Mouse (Mus musculus): Measurements from ENCODE around the gene Tead3. TPM values are rescaled to one million over a fixed set of nuclear protein-coding genes. Genes with fewer than 3 reads are reported as not detected.

The Tead3 gene
- 36.0 and 39.2 TPM in 2 replicates for polyA plus RNA-seq (2012; rRNA removed)

DNA sequence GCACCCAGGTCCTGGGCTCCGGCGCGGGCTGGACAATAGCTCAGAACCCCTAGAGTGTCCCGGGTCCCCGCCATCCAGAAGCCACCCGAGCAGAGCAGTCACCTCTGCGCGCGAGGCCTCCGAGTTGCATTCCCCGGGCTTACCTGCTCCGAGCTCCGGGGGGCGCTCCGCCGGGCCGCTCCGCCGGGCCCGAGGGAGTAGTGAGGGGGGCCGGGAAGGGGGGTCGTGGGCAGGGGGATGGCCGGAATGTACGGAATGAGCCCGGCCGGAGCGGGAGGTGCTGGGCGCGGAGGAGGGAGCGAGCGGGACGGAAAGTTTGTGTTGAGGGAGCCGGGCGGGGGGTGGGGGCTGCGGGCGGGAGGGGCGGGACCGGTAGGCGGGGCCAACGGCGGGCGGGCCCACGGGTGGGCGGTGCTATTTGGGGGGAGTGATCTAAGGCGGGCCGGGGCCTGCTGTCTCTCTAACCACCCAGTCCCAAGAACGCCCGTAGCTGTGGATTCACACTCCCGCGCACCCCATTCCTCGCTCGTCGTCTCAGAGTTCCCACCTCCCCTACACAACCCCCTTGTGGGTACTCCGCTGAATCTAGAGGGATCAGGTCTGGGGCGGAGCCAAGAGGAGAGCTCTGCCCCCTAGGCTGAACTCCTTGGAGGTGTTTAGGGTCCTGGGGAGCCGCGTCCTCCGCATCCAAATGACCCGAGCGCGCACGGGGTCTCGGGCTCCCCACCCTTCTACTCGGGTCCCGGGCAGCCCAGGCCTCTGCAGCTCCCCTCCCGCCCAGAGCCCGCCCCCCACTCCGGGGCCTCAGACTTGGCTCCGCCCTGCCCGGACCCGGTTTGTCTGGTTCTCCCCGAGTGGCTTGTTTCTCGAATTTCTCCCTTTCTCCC, at the start of gene Tead3:
Gene Tead3, minus strand, starts transcription at position 352 of the 887 bp plus-strand sequence.

DNA sequence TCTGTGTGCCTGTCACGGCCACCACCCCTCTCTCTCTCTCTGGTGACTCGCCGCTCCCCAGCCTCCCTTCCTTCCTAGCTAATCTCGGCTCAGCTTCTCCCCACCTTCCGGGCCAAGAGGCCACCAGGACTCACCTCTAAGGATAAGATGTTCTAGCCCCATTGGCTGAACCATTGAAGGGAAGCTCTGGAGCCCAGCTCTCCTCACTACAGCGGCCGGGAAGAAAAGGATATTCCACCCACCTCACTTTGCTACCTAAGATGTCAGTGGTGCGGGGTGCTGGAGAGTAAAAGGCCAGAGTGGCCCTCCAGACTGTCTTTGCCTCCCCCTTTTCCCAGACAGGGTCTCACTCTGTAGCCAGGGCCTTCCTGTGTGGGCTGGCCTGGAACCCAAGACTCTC, 14.5 kb upstream of the Tead3 start, which contains the start of gene Tulp1:
Gene Tulp1, minus strand, starts transcription at position 101 of the 400 bp plus-strand sequence.

DNA sequence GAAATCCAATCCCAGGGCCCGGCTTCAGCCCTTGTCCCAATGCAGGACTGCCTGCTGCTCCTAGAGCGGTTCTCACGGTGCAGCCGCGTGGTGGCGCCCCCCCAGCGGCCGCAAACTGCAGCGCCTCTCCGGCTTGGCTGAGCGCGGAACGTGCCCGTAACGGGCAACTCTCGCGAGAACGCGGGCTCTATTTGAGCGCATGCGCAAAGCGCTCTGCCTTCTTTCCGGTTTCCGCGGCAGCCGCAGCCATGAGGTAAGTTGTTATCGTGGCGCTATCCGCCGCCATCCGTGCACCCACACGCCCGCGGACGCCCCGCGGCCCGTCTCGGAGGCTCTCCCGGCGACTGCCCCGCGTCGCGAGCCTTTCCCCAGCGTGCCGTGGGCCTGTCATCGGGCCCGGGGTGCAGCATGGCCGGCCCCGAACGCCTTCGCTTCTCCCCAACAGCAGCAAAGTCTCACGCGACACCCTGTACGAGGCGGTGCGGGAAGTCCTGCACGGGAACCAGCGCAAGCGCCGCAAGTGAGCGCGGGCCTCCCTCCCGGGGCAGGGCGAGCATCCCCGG, 22.2 kb downstream of the Tead3 start, which contains the start of gene Rpl10a:
Gene Rpl10a, plus strand, starts transcription at position 106 of the 563 bp plus-strand sequence.

DNA sequence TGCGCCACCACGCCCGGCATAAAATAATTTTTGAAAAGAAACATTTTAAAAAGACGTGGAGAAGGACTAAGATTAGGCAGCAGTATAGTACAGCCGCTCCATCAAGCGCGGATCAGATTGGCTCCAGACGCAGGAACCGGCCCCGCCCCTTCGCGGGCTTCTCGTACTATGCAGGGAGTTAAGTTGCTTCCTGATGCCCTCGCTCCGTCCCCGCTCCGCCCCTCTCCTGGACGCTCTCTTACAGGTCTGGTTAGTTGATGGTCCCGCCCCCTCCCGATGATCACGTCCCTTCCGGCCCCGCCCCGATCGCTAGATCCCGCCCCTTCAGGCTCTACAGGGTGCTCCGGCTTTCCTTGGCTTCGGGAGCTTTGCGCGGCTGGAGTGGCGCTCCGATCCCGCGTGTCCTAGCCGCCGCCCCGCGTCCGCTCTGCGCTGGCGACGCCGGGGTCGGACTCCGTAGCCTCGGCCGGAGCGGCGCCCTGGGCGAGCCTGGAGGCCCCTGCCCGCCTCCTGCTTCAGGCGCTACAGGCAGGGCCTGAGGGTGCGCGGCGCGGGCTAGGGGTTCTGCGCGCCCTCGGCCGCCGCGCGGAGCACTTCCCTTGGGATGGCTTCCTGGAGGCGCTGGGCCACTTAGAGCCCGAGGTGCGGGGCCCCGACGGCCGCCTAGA, 37.3 kb downstream of the Tead3 start, which contains the start of gene Fance:
Gene Fance, plus strand, starts transcription at position 308 of the 668 bp plus-strand sequence.

Other genes starting within 250 kb of the Tead3 start
- 1.4 and 2.4 TPM in 2 replicates for gene Scube3, start 208.7 kb downstream of the Tead3 start, polyA plus RNA-seq (2012; rRNA removed)
- 71.9 and 76.1 TPM in 2 replicates for gene Zfp523, start 173.7 kb downstream of the Tead3 start, polyA plus RNA-seq (2012; rRNA removed)
- gene Def6, start 143.0 kb downstream of the Tead3 start, polyA plus RNA-seq (2012; rRNA removed): 4.3 and 4.7 TPM in 2 replicates
- gene Ppard, start 118.1 kb downstream of the Tead3 start, polyA plus RNA-seq (2012; rRNA removed): 229 and 242 TPM in 2 replicates
- gene Fance, start 37.3 kb downstream of the Tead3 start, polyA plus RNA-seq (2012; rRNA removed): 15.9 and 21.3 TPM in 2 replicates
- 3,183 and 4,590 TPM in 2 replicates for gene Rpl10a, start 22.3 kb downstream of the Tead3 start, polyA plus RNA-seq (2012; rRNA removed)
- gene Tulp1, start 14.4 kb upstream of the Tead3 start, polyA plus RNA-seq (2012; rRNA removed): 0.36 and 1.0 TPM in 2 replicates
- 48.6 and 72.9 TPM in 2 replicates for gene Fkbp5, start 166.7 kb upstream of the Tead3 start, polyA plus RNA-seq (2012; rRNA removed)
- gene Armc12, start 180.0 kb upstream of the Tead3 start, polyA plus RNA-seq (2012; rRNA removed): not detected in 2 replicates
- not detected in 2 replicates for gene Clpsl2, start 198.6 kb upstream of the Tead3 start, polyA plus RNA-seq (2012; rRNA removed)
- gene Clps, start 209.9 kb upstream of the Tead3 start, polyA plus RNA-seq (2012; rRNA removed): 161 and 4,635 TPM in 2 replicates
- 1.3 and 1.5 TPM in 2 replicates for gene Lhfpl5, start 224.8 kb upstream of the Tead3 start, polyA plus RNA-seq (2012; rRNA removed)